Mouse (Mus musculus) kidney, embryonic 16.5 days (tissue): ENCODE data around the gene Shbg. TPM values are rescaled to one million over a fixed set of nuclear protein-coding genes. Genes with fewer than 3 reads are reported as not detected.
A peak's percentile ranks its signal among the peaks of the same experiment; 100 is the strongest.
"Not testable (repeated sequence)": the region's sequence is repeated elsewhere in the genome, so short reads cannot be mapped to it uniquely, and the experiment has no call there.

Source experiments
- ATAC-seq: fragments of 200-750 bp; cut with Nextera tagmentation; 2 replicates; pipeline ENCODE4 v1.8.0; 2017; ENCODE audit warnings: moderate TSS enrichment; ENCODE audit not compliant: low FRiP score, low TSS enrichment
- H3K27ac ChIP-seq: fragments of 300-500 bp; sonication (generic); 2 replicates; pipeline ENCODE4 v1.5.1; 2014; ENCODE audit warnings: low read length
- H3K27me3 ChIP-seq: fragments of 300-500 bp; sonication (generic); 2 replicates; pipeline ENCODE4 v1.6.1; 2014; ENCODE audit warnings: low read length, control low read depth, mixed read lengths; ENCODE audit not compliant: insufficient read depth
- H3K36me3 ChIP-seq: fragments of 300-500 bp; sonication (generic); 2 replicates; pipeline ENCODE4 v1.6.1; 2014; ENCODE audit warnings: low read length, control low read depth, mixed read lengths; ENCODE audit not compliant: insufficient read depth
- H3K4me1 ChIP-seq: fragments of 300-500 bp; sonication (generic); 2 replicates; pipeline ENCODE4 v1.6.1; 2014; ENCODE audit warnings: low read length, control low read depth, mixed read lengths; ENCODE audit not compliant: insufficient read depth
- H3K4me2 ChIP-seq: fragments of 300-500 bp; sonication (generic); replicated peaks from 2 replicates; pipeline ENCODE4 v1.6.1; 2014; ENCODE audit warnings: low read depth, low read length
- H3K4me3 ChIP-seq: fragments of 300-500 bp; sonication (generic); 2 replicates; pipeline ENCODE4 v1.5.1; 2014; ENCODE audit warnings: mild to moderate bottlenecking, low read length
- H3K9ac ChIP-seq: fragments of 300-500 bp; sonication (generic); replicated peaks from 2 replicates; pipeline ENCODE4 v1.6.1; 2014; ENCODE audit warnings: low read length
- H3K9me3 ChIP-seq: fragments of 300-500 bp; sonication (generic); 2 replicates; pipeline ENCODE4 v1.6.1; 2016; ENCODE audit warnings: low read length, control low read depth
- WGBS: fragments of 180-500 bp; shearing (Covaris S2); extraction: QIAGEN DNeasy Blood & Tissue Kit; methylation state at CpG from one replicate; pipeline ENCODE4 v1.1.7; 2014; 5-methylcytosine and 5-hydroxymethylcytosine counted together
- polyA plus RNA-seq: library from polyadenylated mRNA; unstranded; fragments of >200 nt; fragmentation: Nextera tagmentation; extraction: Ambion mirVana; gene quantifications from 2 replicates; pipeline ENCODE4 v1.2.1, GENCODE M21; 2015

Gene Shbg
- polyA plus RNA-seq, 1 experiment from 2014 or later, result not detected

DNA sequence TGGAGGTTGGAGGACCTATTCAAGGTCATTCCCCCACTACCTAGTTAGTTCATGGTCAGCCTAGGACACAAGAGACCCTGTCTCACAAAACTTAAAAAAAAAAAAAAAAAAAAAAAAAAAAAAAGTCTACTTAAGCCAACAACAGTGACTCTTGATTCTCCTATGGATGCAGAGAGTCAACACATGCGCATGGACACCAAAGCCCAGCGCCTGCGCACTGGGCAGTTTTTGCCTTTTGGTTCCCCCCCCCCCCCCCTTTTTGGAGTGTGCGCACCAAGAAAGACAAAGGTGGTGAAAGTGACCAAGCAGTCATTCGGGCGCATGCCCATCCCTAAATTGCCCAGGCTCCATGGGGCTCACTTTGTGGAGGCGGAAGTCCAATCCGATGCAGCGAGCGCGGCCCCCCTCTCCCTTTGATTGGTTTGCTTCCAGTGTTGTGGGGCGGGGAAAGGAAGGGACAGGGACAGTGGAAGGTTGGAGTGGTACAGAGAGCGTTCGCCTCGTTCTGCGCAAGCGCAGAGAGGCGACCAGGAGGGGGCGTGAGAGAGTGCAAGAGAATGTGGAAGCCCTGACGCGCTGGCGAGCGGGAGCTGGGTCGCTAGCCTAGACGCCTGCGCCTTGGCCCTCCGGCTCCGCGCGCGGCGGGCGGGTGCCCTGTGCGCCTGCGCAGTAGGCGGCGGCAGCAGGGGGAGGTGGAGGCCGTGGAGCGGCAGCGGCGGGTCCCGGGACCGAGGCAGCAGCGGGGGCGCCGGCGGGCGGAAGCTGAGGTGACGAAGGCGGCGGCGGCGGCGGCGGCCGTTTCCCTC lies 14.8 kb upstream of the Shbg start, which contains the start of gene Fxr2:
Gene Fxr2, plus strand, starts transcription at position 707 of the 806 bp plus-strand sequence.
- Histone ChIP-seq H3K9me3 (no peaks in the 10 kb centered on the region), H3K4me3 (peak within 1 kb of the TSS; percentile 96), H3K4me1 (peaks cover 26% of the 10 kb centered on the region), H3K9ac (peak within 1 kb of the TSS; percentile 99), H3K4me2 (peak within 1 kb of the TSS; percentile 84), H3K27me3 (no peaks in the 10 kb centered on the region), H3K36me3 (no peaks in the 10 kb centered on the region), H3K27ac (peak within 1 kb of the TSS; percentile 96)
- peak; percentile 99 for ATAC-seq
- 0% methylated on average over 56 of the region's 56 CpGs for WGBS

DNA sequence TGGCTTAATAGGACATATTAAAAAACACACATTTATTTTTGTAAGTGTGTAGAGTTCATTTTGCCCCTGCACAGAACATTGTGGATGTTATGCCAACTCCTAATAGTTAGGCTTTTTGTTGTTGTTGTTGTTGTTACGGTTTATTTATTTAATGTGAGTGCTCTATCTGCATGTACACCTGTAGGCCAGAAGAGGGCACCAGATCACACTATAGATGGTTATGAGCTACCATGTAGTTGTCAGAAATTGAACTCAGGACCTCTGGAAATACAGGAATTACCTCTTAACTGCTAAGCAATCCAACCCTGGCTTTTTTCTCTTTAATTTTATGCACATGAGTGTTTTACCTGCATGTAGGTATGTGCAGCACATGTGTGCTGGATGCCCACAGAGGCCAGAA lies 12.1 kb upstream of the Shbg start:
- 59% methylated on average over 1 of the region's 1 CpGs for WGBS

GRCm38 (mm10) chr11:69628286-69628685 lies 10.6 kb upstream of the Shbg start:
- H3K9ac ChIP-seq, result no peak overlapping the region
- H3K4me3 ChIP-seq, result no peak overlapping the region
- peaks cover 5% of the 10 kb centered on the region; the same call in 1 of the 2 replicates for H3K4me1 ChIP-seq
- no peak overlapping the region for H3K27ac ChIP-seq
- no peaks in the 10 kb centered on the region for H3K9me3 ChIP-seq
- no peaks in the 10 kb centered on the region for H3K27me3 ChIP-seq
- no peaks in the 10 kb centered on the region for H3K36me3 ChIP-seq
- WGBS, result 32% methylated on average over 6 of the region's 6 CpGs
- no peak for ATAC-seq
- H3K4me2 ChIP-seq, result no peak overlapping the region

More for the DNA sequence above, 12.1 kb upstream of the Shbg start:
- no peak overlapping the region for H3K9ac ChIP-seq
- H3K4me1 ChIP-seq, result peaks cover 17% of the 10 kb centered on the region
- H3K27ac ChIP-seq, result no peak overlapping the region
- no peaks in the 10 kb centered on the region for H3K9me3 ChIP-seq
- H3K4me3 ChIP-seq, result no peak overlapping the region
- H3K27me3 ChIP-seq, result no peaks in the 10 kb centered on the region
- H3K4me2 ChIP-seq, result no peak overlapping the region
- no peak for ATAC-seq
- no peaks in the 10 kb centered on the region for H3K36me3 ChIP-seq

- not testable (repeated sequence) for H3K4me1 ChIP-seq, H3K36me3 ChIP-seq, H3K4me3 ChIP-seq, H3K9me3 ChIP-seq, H3K9ac ChIP-seq, H3K4me2 ChIP-seq, H3K27ac ChIP-seq, H3K27me3 ChIP-seq, ATAC-seq
- WGBS, result 84% methylated on average over 2 of the region's 2 CpGs
These were observed 6.6 kb upstream of the Shbg start for GRCm38 (mm10) chr11:69624339-69624738.

- Histone ChIP-seq H3K4me2 (peak overlapping the region; percentile 79), H3K9me3 (no peaks in the 10 kb centered on the region), H3K4me1 (peaks cover 9% of the 10 kb centered on the region; the same call in 1 of the 2 replicates), H3K27ac (no peak overlapping the region), H3K36me3 (no peaks in the 10 kb centered on the region), H3K4me3 (no peak overlapping the region), H3K9ac (no peak overlapping the region), H3K27me3 (no peaks in the 10 kb centered on the region)
- WGBS, result 62% methylated on average over 4 of the region's 4 CpGs
- no peak for ATAC-seq
These were observed 5.3 kb upstream of the Shbg start for GRCm38 (mm10) chr11:69623006-69623405.

DNA sequence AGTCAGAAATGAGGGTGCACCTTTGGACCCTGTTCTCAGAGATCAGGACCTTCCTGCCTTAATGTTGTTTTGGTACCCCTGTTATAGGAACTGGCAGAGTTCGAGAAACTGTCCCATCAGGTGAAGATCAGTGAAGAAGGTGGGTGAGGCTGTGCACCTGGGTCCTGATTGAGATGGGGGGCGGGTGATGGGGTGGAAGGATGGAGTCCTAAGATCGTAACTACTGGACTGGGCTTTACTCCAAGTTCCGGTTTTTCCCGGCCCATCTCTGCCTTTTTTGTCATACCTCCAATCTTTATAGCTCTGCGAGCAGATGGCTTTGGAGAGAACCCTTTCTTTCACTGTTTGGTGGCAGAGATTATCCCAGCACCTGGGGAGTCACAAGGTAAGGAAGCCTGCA lies 4.7 kb upstream of the Shbg start:
- 31% methylated on average over 6 of the region's 6 CpGs for WGBS
- peak overlapping the region; percentile 79 for H3K4me2 ChIP-seq
- no peaks in the 10 kb centered on the region for H3K36me3 ChIP-seq
- H3K4me1 ChIP-seq, result peaks cover 9% of the 10 kb centered on the region; the same call in 1 of the 2 replicates
- H3K27me3 ChIP-seq, result no peaks in the 10 kb centered on the region
- H3K9ac ChIP-seq, result peak overlapping the region; percentile 79
- ATAC-seq, result 0 out of 2 replicates have a peak, but pooled peaks have one; percentile 1
- peak overlapping the region; percentile 67 for H3K4me3 ChIP-seq
- no peaks in the 10 kb centered on the region for H3K9me3 ChIP-seq
- H3K27ac ChIP-seq, result peak overlapping the region; percentile 79

DNA sequence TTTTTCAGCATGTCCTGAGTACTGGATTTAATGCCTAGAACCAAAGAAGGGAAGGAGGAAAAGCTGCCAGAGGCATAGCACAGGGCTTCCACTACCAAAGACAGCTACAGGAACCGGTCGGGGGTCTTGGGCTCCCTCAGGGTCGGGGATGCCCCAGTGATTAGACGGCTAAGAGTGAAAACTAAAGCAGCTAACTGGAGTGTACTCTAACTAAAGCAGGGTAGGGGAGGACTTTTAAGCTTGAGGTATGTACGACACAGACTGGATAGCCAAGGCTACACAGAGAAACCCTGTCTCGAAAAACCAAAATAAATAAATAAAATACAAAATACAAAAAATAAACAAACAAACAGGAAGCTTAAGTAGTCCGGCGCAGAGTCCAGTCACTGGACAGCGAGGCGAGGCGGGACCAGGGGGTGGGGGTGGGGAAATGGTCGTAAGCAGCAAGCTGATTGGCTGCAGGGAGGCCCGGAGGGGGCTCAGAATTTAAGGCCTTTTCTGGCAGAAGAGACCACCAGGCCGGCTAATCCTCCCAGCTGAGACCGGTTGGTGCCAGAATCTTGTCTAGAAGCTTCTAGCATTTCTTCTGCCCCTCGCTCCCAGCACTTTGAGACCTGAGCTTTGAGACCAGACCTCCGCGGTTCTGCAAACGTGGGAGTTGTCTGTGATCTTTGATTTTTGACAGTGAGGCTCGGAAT lies 4.0 kb upstream of the Shbg start, which contains the start of gene Sat2:
Gene Sat2, plus strand, starts transcription at position 454 of the 698 bp plus-strand sequence.
- peak; percentile 84 for ATAC-seq
- Histone ChIP-seq H3K27ac (peak within 1 kb of the TSS; percentile 79), H3K36me3 (no peaks in the 10 kb centered on the region), H3K27me3 (no peaks in the 10 kb centered on the region), H3K9ac (peak within 1 kb of the TSS; percentile 79), H3K4me1 (peaks cover 9% of the 10 kb centered on the region; the same call in 1 of the 2 replicates), H3K4me2 (peak within 1 kb of the TSS; percentile 79), H3K4me3 (peak within 1 kb of the TSS; percentile 67), H3K9me3 (no peaks in the 10 kb centered on the region)
- WGBS, result under 1% methylated on average over 20 of the region's 20 CpGs

- Histone ChIP-seq H3K4me2 (no peak overlapping the region), H3K4me1 (peaks cover 9% of the 10 kb centered on the region; the same call in 1 of the 2 replicates), H3K27me3 (no peaks in the 10 kb centered on the region), H3K4me3 (no peak overlapping the region), H3K36me3 (no peaks in the 10 kb centered on the region), H3K9ac (no peak overlapping the region), H3K9me3 (no peaks in the 10 kb centered on the region), H3K27ac (no peak overlapping the region)
- ATAC-seq, result no peak
- 78% methylated on average over 7 of the region's 7 CpGs for WGBS
These were observed 2.8 kb upstream of the Shbg start for GRCm38 (mm10) chr11:69620394-69621081.

GRCm38 (mm10) chr11:69616781-69617180 lies 924 bp downstream of the Shbg start:
- no peak for ATAC-seq
- no peaks in the 10 kb centered on the region for H3K9me3 ChIP-seq
- H3K4me3 ChIP-seq, result no peak overlapping the region
- peaks cover 7% of the 10 kb centered on the region; the same call in 1 of the 2 replicates for H3K4me1 ChIP-seq
- H3K9ac ChIP-seq, result no peak overlapping the region
- no peaks in the 10 kb centered on the region for H3K36me3 ChIP-seq
- no peak overlapping the region for H3K27ac ChIP-seq
- WGBS, result 29% methylated on average over 10 of the region's 10 CpGs
- no peaks in the 10 kb centered on the region for H3K27me3 ChIP-seq
- H3K4me2 ChIP-seq, result no peak overlapping the region
